Mouse (Mus musculus): ENCODE measurements around the gene Ttc12. TPM values are rescaled to one million over a fixed set of nuclear protein-coding genes. Genes with fewer than 3 reads are reported as not detected.

Gene Ttc12
- polyA plus RNA-seq (2017; shearing (Covaris generic)), result not detected

GRCm38 (mm10) chr9:49485892-49486311 lies at the start of gene Ttc12:
Gene Ttc12 (minus strand): TSS chr9:49486225.

GRCm38 (mm10) chr9:49426921-49427320 lies 59.1 kb downstream of the Ttc12 start, which contains the start of gene Ankk1:
Gene Ankk1 (minus strand): TSS chr9:49427021.

Other genes starting within 250 kb of the Ttc12 start
- gene Gm4894, start 235.7 kb downstream of the Ttc12 start, polyA plus RNA-seq (2017; shearing (Covaris generic)), result not detected
- gene Drd2, start 145.6 kb downstream of the Ttc12 start, polyA plus RNA-seq (2017; shearing (Covaris generic)), result not detected
- gene Ankk1, start 59.2 kb downstream of the Ttc12 start, polyA plus RNA-seq (2017; shearing (Covaris generic)), result not detected

Measured in inflammation-experienced regulatory T-cells, adult 16 weeks (primary cell).